Mouse (Mus musculus) CD4-positive, CD25-positive, alpha-beta regulatory T cell, adult 9 weeks (primary cell): ENCODE measurements around the gene Sypl2. TPM values are rescaled to one million over a fixed set of nuclear protein-coding genes. Genes with fewer than 3 reads are reported as not detected.

Source experiments
- polyA plus RNA-seq: library from polyadenylated mRNA; unstranded; fragments of 100-300 nt; shearing (Covaris generic); gene quantifications from one replicate; pipeline ENCODE4 v1.2.1, GENCODE M21; 2017

Gene Sypl2
- not detected for polyA plus RNA-seq

GRCm38 (mm10) chr3:108226558-108227350 lies at the start of gene Sypl2:
Sypl2 (minus strand) TSS chr3:108226648.

GRCm38 (mm10) chr3:108256719-108257637 lies 30.5 kb upstream of the Sypl2 start, which contains the start of gene Psma5:
Psma5 (plus strand) TSS chr3:108256926.

GRCm38 (mm10) chr3:108210771-108211139 lies 15.7 kb downstream of the Sypl2 start, which contains the start of gene Atxn7l2:
Atxn7l2 (minus strand) TSS chr3:108210934.

GRCm38 (mm10) chr3:108200329-108201323 lies 25.8 kb downstream of the Sypl2 start, which contains the start of gene Cyb561d1:
Cyb561d1 (minus strand) TSS chr3:108201212.

GRCm38 (mm10) chr3:108186098-108187047 lies 40.1 kb downstream of the Sypl2 start, which contains the start of gene Amigo1:
Amigo1 (plus strand) TSS chr3:108186335.

Other genes with a start within 250 kb of the Sypl2 start
- gene Gstm2, start 240.2 kb downstream of the Sypl2 start, polyA plus RNA-seq: not detected
- 4.6 TPM for gene Gstm1, start 208.7 kb downstream of the Sypl2 start, polyA plus RNA-seq
- 11.1 TPM for gene Gstm4, start 181.8 kb downstream of the Sypl2 start, polyA plus RNA-seq
- gene Ampd2, start 140.0 kb downstream of the Sypl2 start, polyA plus RNA-seq: 50.0 TPM
- gene Gnat2, start 133.9 kb downstream of the Sypl2 start, polyA plus RNA-seq: not detected
- 217 TPM for gene Gnai3, start 80.5 kb downstream of the Sypl2 start, polyA plus RNA-seq
- not detected for gene Gpr61, start 71.8 kb downstream of the Sypl2 start, polyA plus RNA-seq
- gene Amigo1, start 40.3 kb downstream of the Sypl2 start, polyA plus RNA-seq: 0.21 TPM
- gene Cyb561d1, start 25.4 kb downstream of the Sypl2 start, polyA plus RNA-seq: 28.0 TPM
- gene Atxn7l2, start 15.7 kb downstream of the Sypl2 start, polyA plus RNA-seq: 9.5 TPM
- 156 TPM for gene Psma5, start 30.3 kb upstream of the Sypl2 start, polyA plus RNA-seq
- gene Sort1, start 57.4 kb upstream of the Sypl2 start, polyA plus RNA-seq: not detected
- not detected for gene Mybphl, start 138.3 kb upstream of the Sypl2 start, polyA plus RNA-seq
- 2.6 TPM for gene Psrc1, start 157.2 kb upstream of the Sypl2 start, polyA plus RNA-seq
- gene Celsr2, start 188.9 kb upstream of the Sypl2 start, polyA plus RNA-seq: 0.63 TPM
- gene Sars, start 218.6 kb upstream of the Sypl2 start, polyA plus RNA-seq: 193 TPM